Mouse (Mus musculus) C2C12 (cell line): ENCODE measurements around the gene Pak3.

ENCODE experiments used
- CEBPB ChIP-seq: IDR thresholded peaks from one replicate; pipeline ENCODE4 v1.6.1; 2011; ENCODE audit warnings: low read depth, mild to moderate bottlenecking, control low read depth, moderate library complexity
- CTCF ChIP-seq: IDR thresholded peaks from one replicate; pipeline ENCODE4 v1.5.1; 2011; ENCODE audit not compliant: control insufficient read depth, insufficient read depth, insufficient read length
- MAX ChIP-seq: IDR thresholded peaks from one replicate; pipeline ENCODE4 v1.6.1; 2011; ENCODE audit warnings: mild to moderate bottlenecking, control low read depth
- MYOD1 ChIP-seq: IDR thresholded peaks from one replicate; pipeline ENCODE4 v1.6.1; 2011; ENCODE audit warnings: low read depth; ENCODE audit not compliant: control insufficient read depth, insufficient read length
- MYOG ChIP-seq: IDR thresholded peaks from one replicate; pipeline ENCODE4 v1.6.1; 2011; ENCODE audit not compliant: control insufficient read depth, insufficient read length; ENCODE audit errors: extremely low read depth
- USF1 ChIP-seq: IDR thresholded peaks from one replicate; pipeline ENCODE4 v1.6.1; 2011; ENCODE audit warnings: low read depth, mild to moderate bottlenecking, control low read depth, moderate library complexity

DNA sequence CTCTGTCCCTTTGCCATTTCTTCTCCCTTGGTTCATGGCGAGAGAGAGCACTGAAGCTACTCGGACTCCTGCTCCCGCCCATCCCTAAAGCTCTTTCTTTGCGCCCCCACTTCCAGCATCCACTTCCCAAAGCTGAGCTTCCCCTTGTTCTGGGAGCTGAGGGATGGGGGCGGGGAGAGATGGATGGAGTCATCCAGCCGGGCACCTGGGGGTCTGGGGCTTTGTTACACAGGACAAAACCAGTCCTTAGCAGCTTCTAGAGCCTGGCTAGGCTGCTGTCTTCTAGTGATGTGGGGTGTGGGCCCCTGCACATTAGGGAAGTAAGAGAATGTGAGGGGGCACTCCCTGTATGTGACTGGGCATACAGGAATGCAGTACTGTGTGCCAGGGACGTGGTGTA is 526 bp downstream of the Pak3 start:
- TF ChIP-seq CTCF: no peak
- no peak for TF ChIP-seq USF1
- no peak for TF ChIP-seq CEBPB
- no peak for TF ChIP-seq MYOD1
- no peak for TF ChIP-seq MYOG
- no peak for TF ChIP-seq MAX
